Mouse (Mus musculus) spleen, adult 2 months (tissue): ENCODE measurements at regions not wholly inside any gene's neighbourhood (a gene's known extent, or its start where the extent isn't known, plus 50 kb on each side); places are given as distances from the start of the nearest gene placed in this dataset.

Source experiments
- DNase-seq, 2 experiments: peaks; one replicate each; pipeline versions ENCODE4 v3.0.0 to v3.0.0-alpha.2; 2012 to 2021; ENCODE audit warnings: low spot score in 2 of 2, low read depth in 1 of 2
- H3K27ac ChIP-seq: fragments of 200-500 bp; 2 replicates; pipeline ENCODE4 v1.5.1; 2012; ENCODE audit warnings: low read length, inconsistent platforms; ENCODE audit not compliant: insufficient read depth
- H3K27me3 ChIP-seq: fragments of 200-500 bp; 2 replicates; pipeline ENCODE4 v1.6.1; 2012; ENCODE audit warnings: mild to moderate bottlenecking, moderate library complexity, low read length, inconsistent platforms; ENCODE audit not compliant: control insufficient read depth, insufficient read depth
- H3K36me3 ChIP-seq: fragments of 200-500 bp; 2 replicates; pipeline ENCODE4 v1.6.1; 2012; ENCODE audit warnings: mild to moderate bottlenecking, low read length, inconsistent platforms; ENCODE audit not compliant: control insufficient read depth, insufficient read depth
- H3K4me1 ChIP-seq: fragments of 200-500 bp; 2 replicates; pipeline ENCODE4 v1.6.1; 2011; ENCODE audit warnings: inconsistent platforms; ENCODE audit not compliant: control insufficient read depth, insufficient read depth, insufficient read length
- H3K4me3 ChIP-seq: fragments of 200-500 bp; 2 replicates; pipeline ENCODE4 v1.5.1; 2011; ENCODE audit warnings: mild to moderate bottlenecking, inconsistent platforms; ENCODE audit not compliant: insufficient read depth, insufficient read length; ENCODE audit errors: extremely low read depth
- CTCF ChIP-seq: fragments of 200-500 bp; IDR thresholded peaks from 2 replicates; pipeline ENCODE4 v1.5.1; 2011; ENCODE audit warnings: mild to moderate bottlenecking, inconsistent platforms; ENCODE audit not compliant: insufficient read depth, insufficient read length, insufficient replicate concordance; ENCODE audit errors: extremely low read depth
- POLR2A ChIP-seq: fragments of 200-500 bp; IDR thresholded peaks from 2 replicates; pipeline ENCODE4 v1.6.1; 2011; ENCODE audit warnings: low read depth, low read length, inconsistent platforms
- WGBS: fragments of 180-500 bp; shearing (Covaris S2); methylation state at CpG from one replicate; pipeline ENCODE4 v1.1.7; 2018; 5-methylcytosine and 5-hydroxymethylcytosine counted together

- Histone ChIP-seq H3K4me3 (no peak overlapping the region), H3K27me3 (no peaks in the 10 kb centered on the region), H3K27ac (no peak overlapping the region), H3K36me3 (no peaks in the 10 kb centered on the region), H3K4me1 (no peaks in the 10 kb centered on the region)
- DNase-seq, result no peak
- 97% methylated on average over 4 of the region's 4 CpGs for WGBS
- TF ChIP-seq CTCF (no peak), POLR2A (no peak)
Observed at GRCm38 (mm10) chr1:94149958-94150357, 97.6 kb upstream of the Pdcd1 start.

- Histone ChIP-seq H3K4me3 (no peak overlapping the region; the same call in 1 of the 2 replicates), H3K27ac (no peak overlapping the region), H3K36me3 (no peaks in the 10 kb centered on the region), H3K4me1 (no peaks in the 10 kb centered on the region), H3K27me3 (no peaks in the 10 kb centered on the region)
- 12% methylated on average over 4 of the region's 4 CpGs for WGBS
- TF ChIP-seq POLR2A (no peak), CTCF (no peak)
- DNase-seq, result no peak
Observed at GRCm38 (mm10) chr1:94147015-94147414, 94.7 kb upstream of the Pdcd1 start.

DNA sequence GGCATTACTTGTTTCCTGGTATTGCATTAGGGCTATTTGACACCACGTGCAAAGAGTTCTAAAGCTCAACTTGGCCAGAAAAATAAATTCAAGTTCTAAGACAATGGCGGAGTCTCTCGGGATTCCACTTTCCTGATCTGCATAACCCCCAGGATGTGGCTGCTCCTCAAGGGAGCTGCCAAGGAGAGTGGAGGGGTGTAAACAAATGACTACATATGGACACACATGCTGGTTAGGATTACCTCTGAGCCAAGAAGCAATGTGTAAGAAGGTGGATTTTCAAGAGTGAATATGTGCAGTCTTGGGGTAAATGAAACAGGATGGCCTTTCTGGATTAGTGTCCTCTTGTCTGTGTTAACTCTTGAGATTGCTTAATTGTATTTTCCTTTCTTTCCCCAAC, 88.2 kb upstream of the Pdcd1 start:
- Histone ChIP-seq H3K4me3 (no peak overlapping the region), H3K27ac (no peak overlapping the region), H3K4me1 (no peaks in the 10 kb centered on the region), H3K27me3 (no peaks in the 10 kb centered on the region), H3K36me3 (no peaks in the 10 kb centered on the region)
- no peak for DNase-seq
- WGBS, result 57% methylated on average over 3 of the region's 3 CpGs
- TF ChIP-seq CTCF (no peak), POLR2A (no peak)

GRCm38 (mm10) chr1:94139445-94140062, 87.2 kb upstream of the Pdcd1 start:
- TF ChIP-seq CTCF (no peak), POLR2A (no peak)
- H3K4me1 ChIP-seq, result no peaks in the 10 kb centered on the region
- no peak overlapping the region for H3K27ac ChIP-seq
- H3K27me3 ChIP-seq, result no peaks in the 10 kb centered on the region
- no peaks in the 10 kb centered on the region for H3K36me3 ChIP-seq
- H3K4me3 ChIP-seq, result no peak overlapping the region
- DNase-seq, result no peak
- WGBS, result 74% methylated on average over 5 of the region's 5 CpGs

DNA sequence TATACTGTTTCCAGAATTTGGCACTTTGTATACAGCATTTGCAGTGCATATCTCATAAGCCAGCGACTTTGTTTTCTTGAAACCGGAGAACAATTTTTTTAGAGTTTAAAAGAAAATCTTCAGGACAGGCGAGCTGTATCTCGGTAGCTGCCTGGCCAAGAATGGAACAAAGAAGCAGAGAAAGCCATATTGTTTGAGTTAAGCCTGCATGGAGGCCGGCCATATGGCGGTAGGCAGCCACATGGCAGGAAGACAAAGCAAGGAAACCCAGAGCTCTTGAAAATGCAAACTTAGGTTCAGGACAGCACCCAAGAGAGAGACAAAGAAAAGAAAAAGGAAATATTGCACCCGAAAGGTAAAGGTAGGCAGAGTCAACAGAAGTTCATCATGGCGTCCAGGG, 84.4 kb upstream of the Pdcd1 start:
- Histone ChIP-seq H3K4me3 (no peak overlapping the region), H3K4me1 (no peaks in the 10 kb centered on the region), H3K36me3 (no peaks in the 10 kb centered on the region), H3K27me3 (no peaks in the 10 kb centered on the region), H3K27ac (no peak overlapping the region)
- TF ChIP-seq CTCF, result no peak
- no peak for TF ChIP-seq POLR2A
- WGBS, result 92% methylated on average over 8 of the region's 8 CpGs
- DNase-seq, result no peak
